Mouse (Mus musculus) heart, embryonic 14.5 days (tissue): ENCODE data around the gene Ank3. TPM values are rescaled to one million over a fixed set of nuclear protein-coding genes. Genes with fewer than 3 reads are reported as not detected.

Experiments used
- ATAC-seq: fragments of 200-750 bp; cut with Nextera tagmentation; 2 replicates; pipeline ENCODE4 v1.8.0; 2017; ENCODE audit warnings: low read depth, moderate TSS enrichment; ENCODE audit not compliant: insufficient number of reproducible peaks, insufficient read depth, low FRiP score
- H3K27ac ChIP-seq, 2 experiments: fragments of 200-500 bp in 1 of 2; fragments of 300-500 bp in 1 of 2; sonication (generic) in 1 of 2; replicated peaks in 1 of 2; 2 replicates each; pipeline ENCODE4 v1.5.1; 2012 to 2014; ENCODE audit warnings: low read depth in 2 of 2, low read length in 2 of 2, control low read depth in 1 of 2, mild to moderate bottlenecking in 1 of 2, mixed read lengths in 1 of 2; ENCODE audit not compliant: control insufficient read depth in 1 of 2, insufficient read depth in 1 of 2
- H3K27me3 ChIP-seq: fragments of 300-500 bp; sonication (generic); 2 replicates; pipeline ENCODE4 v1.6.1; 2014; ENCODE audit warnings: mild to moderate bottlenecking, low read length, control low read depth; ENCODE audit not compliant: control insufficient read depth, insufficient read depth
- H3K36me3 ChIP-seq: fragments of 300-500 bp; sonication (generic); 2 replicates; pipeline ENCODE4 v1.6.1; 2014; ENCODE audit warnings: mild to moderate bottlenecking, control low read depth, low read length, mixed read lengths; ENCODE audit not compliant: control insufficient read depth, insufficient read depth
- H3K4me1 ChIP-seq, 2 experiments: fragments of 200-500 bp in 1 of 2; fragments of 300-500 bp in 1 of 2; sonication (generic) in 1 of 2; 2 replicates each; pipeline ENCODE4 v1.6.1; 2012 to 2014; ENCODE audit warnings: low read length in 2 of 2, control low read depth in 1 of 2, mixed read lengths in 1 of 2; ENCODE audit not compliant: control insufficient read depth in 2 of 2, insufficient read depth in 2 of 2
- H3K4me2 ChIP-seq: fragments of 300-500 bp; sonication (generic); 2 replicates; pipeline ENCODE4 v1.6.1; 2014; ENCODE audit warnings: mild to moderate bottlenecking, low read length
- H3K4me3 ChIP-seq, 2 experiments: fragments of 200-500 bp in 1 of 2; fragments of 300-500 bp in 1 of 2; sonication (generic) in 1 of 2; 2 replicates each; pipeline ENCODE4 v1.5.1; 2012 to 2014; ENCODE audit warnings: low read length in 2 of 2, mild to moderate bottlenecking in 2 of 2, control low read depth in 1 of 2, low read depth in 1 of 2, moderate library complexity in 1 of 2; ENCODE audit not compliant: control insufficient read depth in 1 of 2, insufficient read depth in 1 of 2
- H3K9ac ChIP-seq: fragments of 300-500 bp; sonication (generic); 2 replicates; pipeline ENCODE4 v1.6.1; 2014; ENCODE audit warnings: mild to moderate bottlenecking, low read length
- H3K9me3 ChIP-seq: fragments of 300-500 bp; sonication (generic); 2 replicates; pipeline ENCODE4 v1.6.1; 2016; ENCODE audit warnings: low read length, control low read depth; ENCODE audit not compliant: control insufficient read depth
- WGBS: fragments of 180-500 bp; shearing (Covaris S2); extraction: QIAGEN DNeasy Blood & Tissue Kit; methylation state at CpG from one replicate; pipeline ENCODE4 v1.1.7; 2014; 5-methylcytosine and 5-hydroxymethylcytosine counted together
- polyA plus RNA-seq: library from polyadenylated mRNA; unstranded; fragments of >200 nt; fragmentation: Nextera tagmentation; extraction: Ambion mirVana; gene quantifications from 2 replicates; pipeline ENCODE4 v1.2.1, GENCODE M21; 2014

Ank3 gene
- polyA plus RNA-seq, 1 experiment from 2014 or later = 43.2 TPM

DNA sequence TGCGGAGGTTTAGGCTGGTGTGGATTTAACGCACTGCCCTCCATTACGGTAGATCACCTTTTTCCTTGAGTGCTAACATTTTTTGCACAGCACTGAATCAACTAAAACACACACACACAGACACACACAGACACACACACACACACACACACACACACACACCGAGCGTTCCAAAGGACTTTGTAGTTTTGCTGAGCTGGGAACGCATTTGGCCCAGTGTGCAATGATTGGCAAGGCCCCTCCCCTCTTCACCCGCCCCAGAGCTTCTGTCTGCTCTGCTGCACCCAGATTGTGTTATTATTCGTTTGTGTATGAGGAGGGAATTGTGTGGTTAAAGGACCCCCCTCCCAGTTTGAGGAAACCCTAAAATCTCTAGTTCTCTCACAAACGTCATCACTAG is 176.3 kb downstream of the Ank3 start:
- Histone ChIP-seq H3K4me3 (no peak overlapping the region), H3K4me2 (no peak overlapping the region), H3K27me3 (no peaks in the 10 kb centered on the region), H3K9me3 (no peaks in the 10 kb centered on the region), H3K4me1 (peaks cover 40 to 73% of the 10 kb centered on the region in 2 experiments), H3K27ac (no peak overlapping the region), H3K36me3 (no peaks in the 10 kb centered on the region), H3K9ac (no peak overlapping the region)
- ATAC-seq = no peak
- WGBS = 56% methylated on average over 9 of the region's 9 CpGs

DNA sequence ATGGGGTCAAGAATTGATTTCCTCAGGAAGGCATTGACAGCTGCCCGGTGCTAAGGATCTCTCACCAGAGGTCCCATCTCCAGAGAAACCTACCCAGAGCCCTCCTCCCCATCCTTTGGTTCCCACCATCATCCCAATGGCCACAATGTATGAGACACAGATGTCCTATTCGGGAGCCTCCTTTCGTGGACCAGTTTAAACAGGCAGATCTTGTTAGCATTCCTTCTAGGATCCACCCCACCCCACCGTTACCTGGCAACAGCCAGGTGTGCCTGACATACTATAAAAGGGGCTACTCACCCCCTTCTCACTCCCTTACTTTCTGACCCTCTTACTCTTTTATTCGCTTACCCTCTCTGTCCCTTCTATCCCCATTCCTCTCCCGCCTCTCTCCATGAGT is 176.9 kb downstream of the Ank3 start:
- Histone ChIP-seq H3K4me3 (no peak overlapping the region), H3K4me2 (no peak overlapping the region), H3K9me3 (no peaks in the 10 kb centered on the region), H3K36me3 (no peaks in the 10 kb centered on the region), H3K27ac (no peak overlapping the region), H3K9ac (no peak overlapping the region), H3K27me3 (no peaks in the 10 kb centered on the region), H3K4me1 (peaks cover 37 to 73% of the 10 kb centered on the region in 2 experiments)
- 85% methylated on average over 6 of the region's 6 CpGs for WGBS
- no peak for ATAC-seq

DNA sequence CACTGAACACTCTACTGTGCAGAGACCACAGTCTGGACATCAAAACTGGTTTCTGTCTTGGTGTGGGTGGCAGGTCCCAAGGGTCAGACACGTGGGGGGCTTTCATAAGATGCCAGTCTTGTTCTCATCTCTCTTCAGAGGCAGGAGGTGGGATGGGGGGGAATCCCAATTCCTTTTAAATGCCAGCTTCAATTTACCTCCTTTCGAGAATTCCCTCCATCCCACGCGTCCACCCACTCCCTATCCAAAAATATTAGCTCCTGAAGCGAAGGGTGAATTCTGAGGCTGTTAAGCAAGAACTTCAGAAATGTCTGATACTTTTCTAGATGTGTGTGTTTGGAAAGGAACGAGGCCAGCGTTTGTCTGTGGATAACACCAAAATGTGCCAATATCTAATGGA is 177.7 kb downstream of the Ank3 start:
- no peaks in the 10 kb centered on the region for H3K9me3 ChIP-seq
- no peak overlapping the region for H3K27ac ChIP-seq
- no peak overlapping the region for H3K9ac ChIP-seq
- no peaks in the 10 kb centered on the region for H3K36me3 ChIP-seq
- H3K27me3 ChIP-seq = no peaks in the 10 kb centered on the region
- no peak for ATAC-seq
- H3K4me1 ChIP-seq = peaks cover 32 to 68% of the 10 kb centered on the region in 2 experiments
- H3K4me3 ChIP-seq = no peak overlapping the region
- WGBS = 76% methylated on average over 7 of the region's 7 CpGs
- H3K4me2 ChIP-seq = no peak overlapping the region

DNA sequence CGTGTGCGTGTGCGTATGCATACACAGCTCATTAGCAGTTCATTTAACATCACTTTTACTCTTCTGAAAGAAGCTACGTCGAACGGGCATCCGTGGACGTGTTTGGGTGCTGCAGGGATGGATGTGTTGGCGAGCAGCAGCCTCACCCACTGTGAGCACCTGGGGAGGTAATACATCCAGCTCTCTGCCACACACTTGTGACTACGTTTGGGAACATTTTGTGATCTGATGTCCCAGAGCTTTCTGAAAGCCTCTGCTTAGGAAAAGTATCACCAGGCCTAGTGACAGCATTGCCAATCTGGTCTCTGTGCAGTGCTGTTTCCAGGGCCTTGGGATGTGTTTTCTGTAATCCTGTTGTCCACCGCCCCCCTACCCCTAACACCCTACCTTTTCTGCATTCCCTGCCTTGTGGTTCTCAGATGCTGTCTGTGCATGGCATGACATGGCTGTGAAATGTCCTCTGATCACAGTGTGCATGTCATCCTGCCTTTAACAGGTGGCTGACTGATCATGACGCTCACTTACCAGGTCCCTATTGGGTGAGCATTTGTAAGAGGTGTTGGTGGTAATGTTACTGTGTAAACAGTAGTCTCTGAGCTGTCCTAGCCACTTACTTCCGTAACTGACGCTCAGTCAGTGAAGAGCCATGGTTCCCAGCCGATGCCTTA is 178.6 kb downstream of the Ank3 start:
- 71% methylated on average over 15 of the region's 15 CpGs for WGBS
- Histone ChIP-seq H3K4me3 (no peak overlapping the region), H3K27ac (0 out of 4 replicates have a peak overlapping the region, but pooled peaks of 1 of the 2 experiments have one; percentile 6), H3K9me3 (no peaks in the 10 kb centered on the region), H3K4me1 (peaks cover 29 to 60% of the 10 kb centered on the region in 2 experiments), H3K4me2 (no peak overlapping the region), H3K9ac (no peak overlapping the region), H3K27me3 (no peaks in the 10 kb centered on the region), H3K36me3 (no peaks in the 10 kb centered on the region)
- ATAC-seq = no peak

DNA sequence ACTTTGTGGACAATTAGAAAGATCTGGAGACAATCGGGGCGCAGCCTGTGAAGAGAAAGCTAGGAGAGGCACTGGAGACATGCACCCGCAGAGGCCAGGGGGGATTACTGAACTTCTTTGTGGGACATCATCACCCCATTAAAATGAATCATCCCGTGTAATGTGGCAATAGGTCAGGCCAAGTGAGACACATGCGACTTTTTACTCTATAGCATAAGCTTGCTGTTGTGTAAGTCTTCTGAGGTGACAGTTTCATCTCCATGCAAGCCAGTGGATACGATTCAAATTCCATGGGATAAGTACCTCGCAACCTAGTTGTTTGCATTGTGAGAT is 179.1 kb downstream of the Ank3 start:
- ATAC-seq = no peak
- Histone ChIP-seq H3K9ac (no peak overlapping the region), H3K36me3 (no peaks in the 10 kb centered on the region), H3K4me3 (no peak overlapping the region), H3K27me3 (no peaks in the 10 kb centered on the region), H3K4me1 (peaks cover 26 to 55% of the 10 kb centered on the region in 2 experiments), H3K4me2 (no peak overlapping the region), H3K9me3 (no peaks in the 10 kb centered on the region), H3K27ac (no peak overlapping the region)
- WGBS = 80% methylated on average over 7 of the region's 7 CpGs

DNA sequence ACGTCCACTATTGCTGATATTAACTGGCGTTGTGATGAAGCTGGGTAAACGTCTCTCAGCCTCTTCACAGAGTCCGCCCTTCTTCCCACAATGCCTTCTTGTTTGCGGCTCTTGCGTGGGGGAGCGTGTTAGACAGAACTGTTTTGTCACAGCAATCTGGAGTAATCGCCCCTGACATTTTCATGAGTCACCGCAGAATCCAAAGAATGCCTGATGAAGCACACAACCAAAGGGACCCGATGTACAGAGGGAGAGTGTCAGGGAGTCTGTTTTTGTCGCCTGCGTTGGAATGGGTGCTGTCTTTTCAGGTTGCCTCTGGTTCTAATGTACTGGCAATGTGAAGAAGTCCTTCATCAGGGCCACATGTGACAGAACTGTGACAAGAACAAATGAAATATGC is 181.0 kb downstream of the Ank3 start:
- peaks cover 22 to 48% of the 10 kb centered on the region in 2 experiments for H3K4me1 ChIP-seq
- H3K9me3 ChIP-seq = no peaks in the 10 kb centered on the region
- H3K27me3 ChIP-seq = no peaks in the 10 kb centered on the region
- ATAC-seq = no peak
- peak overlapping the region; percentile 22; the same call in 1 of the 2 replicates for H3K9ac ChIP-seq
- H3K36me3 ChIP-seq = no peaks in the 10 kb centered on the region
- peak overlapping the region; percentile 42 for H3K4me2 ChIP-seq
- no peak overlapping the region for H3K4me3 ChIP-seq
- WGBS = 20% methylated on average over 12 of the region's 12 CpGs
- peak overlapping the region; percentile 25 to 64; a peak in 3 of 4 replicates for H3K27ac ChIP-seq

DNA sequence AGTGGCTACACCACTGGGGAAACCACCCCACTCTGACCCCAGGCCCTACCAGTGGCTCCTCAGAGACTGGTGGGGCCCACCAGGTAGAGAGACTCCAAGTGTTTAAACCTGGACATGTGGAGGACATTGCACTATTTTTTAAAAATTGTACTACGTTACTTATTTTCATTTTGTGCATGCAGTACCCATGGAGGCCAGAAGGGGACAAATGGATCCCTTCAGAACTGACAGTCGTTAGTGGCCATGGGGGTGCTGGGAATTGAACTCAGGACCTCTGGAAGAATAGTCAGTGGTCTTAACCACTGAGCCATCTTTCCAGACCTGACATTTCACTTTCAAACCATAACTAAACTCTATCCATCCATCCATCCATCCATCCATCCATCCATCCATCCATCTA is 183.0 kb downstream of the Ank3 start:
- Histone ChIP-seq H3K4me1 (peaks cover 21 to 42% of the 10 kb centered on the region in 2 experiments), H3K36me3 (no peaks in the 10 kb centered on the region), H3K9me3 (no peaks in the 10 kb centered on the region), H3K9ac (no peak overlapping the region), H3K27ac (no peak overlapping the region), H3K4me3 (no peak overlapping the region), H3K4me2 (no peak overlapping the region), H3K27me3 (no peaks in the 10 kb centered on the region)
- WGBS = 90% methylated on average over 2 of the region's 2 CpGs
- ATAC-seq = no peak
